Mouse (Mus musculus) adrenal gland, postnatal 36 days (tissue): ENCODE data around the gene Naxe. TPM values are rescaled to one million over a fixed set of nuclear protein-coding genes. Genes with fewer than 3 reads are reported as not detected.

ENCODE experiments used
- DNase-seq, 2 experiments: peaks; one replicate each; pipeline ENCODE4 v3.0.0; 2021; ENCODE audit warnings: mixed read lengths in 1 of 2
- total RNA-seq, 2 experiments: library from RNA; stranded (reverse); gene quantifications; 2 replicates each; pipeline ENCODE4 v1.2.3; 2021

Gene Naxe
- total RNA-seq, 2 experiments from 2014 or later, result 127 to 140 TPM

GRCm38 (mm10) chr3:88068386-88068785 lies 10.1 kb upstream of the Naxe start:
- DNase-seq, result no peak

DNA sequence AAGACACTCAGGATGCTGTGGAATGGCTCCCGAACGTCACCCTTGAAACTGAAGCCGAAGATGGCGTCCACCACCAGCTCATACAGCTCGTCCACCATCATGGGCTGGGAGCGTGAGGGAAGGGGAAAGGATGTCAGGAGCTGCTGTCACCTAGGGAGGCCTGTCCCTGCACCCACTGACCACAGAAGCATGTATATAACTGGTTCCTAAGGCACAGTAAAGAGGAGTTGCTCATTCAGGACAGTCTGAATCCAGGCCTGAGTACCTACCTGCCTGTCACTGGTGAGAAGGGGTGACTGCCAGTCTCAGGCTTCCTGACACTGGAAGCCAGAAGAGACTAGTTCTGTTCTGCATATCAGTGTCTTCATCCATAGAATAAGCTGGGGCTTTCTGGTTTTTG lies 1.3 kb downstream of the Naxe start:
- no peak for DNase-seq

DNA sequence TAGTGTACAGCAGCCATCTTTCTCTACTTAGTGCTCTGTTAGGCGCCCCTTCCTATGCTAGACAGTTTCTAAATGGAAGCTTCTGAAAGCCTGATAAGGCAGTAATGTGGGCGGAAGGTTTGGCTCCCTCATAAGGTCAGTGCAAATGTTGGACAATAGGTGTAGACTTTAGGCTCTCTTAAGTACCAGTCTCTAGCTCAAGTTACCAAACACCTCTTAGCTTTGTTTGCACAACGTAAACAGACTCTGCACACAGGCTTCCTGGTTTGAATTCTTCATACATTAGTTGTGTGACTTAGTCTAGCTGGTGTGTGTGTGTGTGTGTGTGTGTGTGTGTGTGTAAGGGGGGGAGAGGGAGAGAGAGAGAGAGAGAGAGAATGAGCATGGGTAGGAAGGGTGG lies 8.8 kb downstream of the Naxe start:
- DNase-seq, result no peak

DNA sequence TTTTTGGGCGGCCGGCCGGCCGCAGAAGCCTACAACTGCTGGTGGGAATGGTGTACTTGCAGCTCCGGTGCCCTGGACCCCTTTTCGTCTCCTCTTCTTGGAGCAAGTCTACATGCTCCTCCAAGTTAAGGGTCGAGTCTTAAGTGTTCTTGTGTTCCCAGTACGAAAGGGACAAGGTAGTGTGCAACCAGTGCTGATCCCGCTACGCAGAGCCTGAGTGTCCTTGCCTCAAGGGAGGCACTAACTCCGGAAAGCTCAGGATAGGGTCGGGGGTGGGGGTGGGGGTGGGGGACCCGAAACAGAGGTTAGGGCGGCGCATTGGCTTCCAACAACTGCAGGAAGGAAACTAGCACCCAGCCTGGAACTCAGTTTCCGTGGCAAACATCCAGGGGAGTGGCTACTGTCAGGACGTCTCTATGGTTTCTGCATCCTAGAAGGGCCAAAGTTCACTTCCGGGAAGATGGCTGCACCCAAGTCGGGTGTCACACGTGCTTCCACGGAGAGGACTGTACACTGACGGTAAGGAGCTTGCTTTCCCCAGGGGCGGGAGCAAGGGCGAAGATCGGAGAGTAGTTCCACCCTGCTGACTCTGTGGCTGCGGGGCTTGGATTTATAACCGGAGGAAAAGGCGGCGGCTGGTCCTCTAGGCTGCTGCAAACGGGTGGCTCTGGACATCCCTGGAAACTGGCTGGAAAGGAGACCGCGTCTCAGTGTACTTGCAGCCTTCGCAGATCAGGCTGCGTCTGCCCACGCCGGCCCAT lies 15.5 kb downstream of the Naxe start, which contains the start of gene Gpatch4:
Gene Gpatch4 (plus strand): TSS at position 448 of the 761 bp plus-strand sequence.
- peak; percentile 85 to 91 for DNase-seq

DNA sequence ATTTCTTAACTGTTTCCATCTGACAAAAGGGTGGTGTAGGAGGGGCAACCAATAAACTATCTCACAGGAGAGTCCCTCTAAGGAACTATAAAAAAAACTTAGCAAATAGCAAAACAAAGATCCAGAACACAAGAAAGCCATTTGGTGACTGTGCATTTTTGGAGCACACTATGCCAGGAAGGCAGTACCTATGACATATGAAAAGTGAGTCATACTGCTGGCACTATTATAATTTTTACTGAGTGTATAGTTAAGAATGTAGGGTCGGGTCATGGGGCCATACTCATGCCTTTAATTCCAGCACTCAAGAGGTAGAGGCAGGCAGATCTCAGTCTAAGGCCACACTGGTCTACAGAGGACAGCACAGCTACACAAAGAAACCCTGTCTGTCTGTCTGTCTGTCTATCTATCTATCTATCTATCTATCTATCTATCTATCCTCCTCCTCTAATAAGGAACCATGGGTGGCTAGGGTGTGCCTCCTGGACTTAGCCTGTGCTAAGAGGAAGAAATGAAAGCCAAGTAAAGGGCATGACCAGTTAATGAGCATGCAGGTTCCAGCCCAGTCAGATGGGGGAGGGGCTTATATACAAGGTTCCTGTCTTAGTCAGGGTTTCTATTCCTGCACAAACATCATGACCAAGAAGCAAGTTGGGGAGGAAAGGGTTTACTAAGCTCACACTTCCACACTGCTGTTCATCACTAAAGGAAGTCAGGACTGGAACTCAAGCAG lies 22.6 kb downstream of the Naxe start:
- no peak for DNase-seq

DNA sequence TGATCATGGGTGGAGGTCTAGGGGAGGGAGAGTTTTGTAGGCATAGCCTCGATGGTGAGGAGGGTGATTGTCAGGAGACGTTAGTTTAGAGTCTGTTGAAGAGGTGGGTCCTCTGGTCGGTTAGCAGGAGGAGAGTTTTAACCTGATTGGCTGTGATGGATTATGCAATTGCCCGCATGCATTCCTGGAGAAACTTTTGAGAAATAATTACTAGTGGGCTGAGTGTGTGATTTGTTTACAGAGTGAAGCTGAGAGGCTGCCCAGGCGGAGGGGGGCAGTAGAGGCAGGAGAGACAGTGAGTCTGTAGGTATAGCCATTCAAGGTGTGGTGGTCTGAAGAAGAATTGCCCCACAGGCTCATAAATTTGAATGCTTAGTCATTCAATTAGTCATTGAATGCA lies 24.8 kb downstream of the Naxe start:
- DNase-seq, result no peak

DNA sequence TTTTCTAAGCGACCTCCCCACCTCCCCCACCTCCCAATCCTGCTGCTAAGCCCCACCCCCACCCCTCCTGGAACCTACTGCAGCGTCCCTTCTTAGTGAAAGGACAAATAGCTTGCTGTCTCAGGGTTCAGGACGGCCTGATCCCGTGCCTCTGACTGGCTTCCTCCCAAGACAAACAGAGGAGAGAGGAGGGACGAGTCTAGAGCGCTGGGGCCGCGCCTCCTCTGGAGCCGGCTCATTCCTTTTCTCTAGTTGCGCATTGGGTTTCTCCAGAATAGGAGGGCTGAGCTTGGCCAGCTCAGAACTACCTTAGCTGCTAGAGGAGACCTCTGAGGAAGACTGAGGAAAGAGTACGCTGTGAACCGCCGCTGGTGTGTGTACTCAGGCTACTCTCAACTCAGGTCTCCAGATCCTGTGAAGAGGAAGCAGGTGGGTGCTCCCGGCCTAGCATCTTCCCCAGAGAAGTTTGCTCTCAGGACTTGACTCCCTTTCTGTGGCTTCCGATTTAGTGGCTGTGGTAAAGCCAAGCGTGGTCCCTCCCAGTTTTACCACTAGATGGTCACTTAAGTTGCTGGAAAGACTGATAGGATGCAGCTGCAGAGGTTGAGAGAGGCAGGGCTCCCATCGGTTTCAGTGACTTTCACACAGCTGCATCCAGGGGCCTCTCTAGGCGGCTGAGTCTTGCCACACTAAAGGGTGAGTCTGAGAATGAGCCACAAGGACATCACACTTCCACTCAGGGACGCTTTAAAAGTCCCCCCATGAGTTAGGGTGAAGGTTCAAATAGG lies 27.5 kb downstream of the Naxe start:
- peak; percentile 63 to 76 for DNase-seq

- DNase-seq, result no peak
These were observed 30.7 kb downstream of the Naxe start, which contains the start of gene Hapln2 for GRCm38 (mm10) chr3:88027434-88028186. Gene Hapln2 (minus strand): TSS chr3:88027583.

GRCm38 (mm10) chr3:88026823-88027222 lies 31.5 kb downstream of the Naxe start:
- DNase-seq, result no peak

GRCm38 (mm10) chr3:88023192-88024074 lies 34.9 kb downstream of the Naxe start:
- no peak for DNase-seq

DNA sequence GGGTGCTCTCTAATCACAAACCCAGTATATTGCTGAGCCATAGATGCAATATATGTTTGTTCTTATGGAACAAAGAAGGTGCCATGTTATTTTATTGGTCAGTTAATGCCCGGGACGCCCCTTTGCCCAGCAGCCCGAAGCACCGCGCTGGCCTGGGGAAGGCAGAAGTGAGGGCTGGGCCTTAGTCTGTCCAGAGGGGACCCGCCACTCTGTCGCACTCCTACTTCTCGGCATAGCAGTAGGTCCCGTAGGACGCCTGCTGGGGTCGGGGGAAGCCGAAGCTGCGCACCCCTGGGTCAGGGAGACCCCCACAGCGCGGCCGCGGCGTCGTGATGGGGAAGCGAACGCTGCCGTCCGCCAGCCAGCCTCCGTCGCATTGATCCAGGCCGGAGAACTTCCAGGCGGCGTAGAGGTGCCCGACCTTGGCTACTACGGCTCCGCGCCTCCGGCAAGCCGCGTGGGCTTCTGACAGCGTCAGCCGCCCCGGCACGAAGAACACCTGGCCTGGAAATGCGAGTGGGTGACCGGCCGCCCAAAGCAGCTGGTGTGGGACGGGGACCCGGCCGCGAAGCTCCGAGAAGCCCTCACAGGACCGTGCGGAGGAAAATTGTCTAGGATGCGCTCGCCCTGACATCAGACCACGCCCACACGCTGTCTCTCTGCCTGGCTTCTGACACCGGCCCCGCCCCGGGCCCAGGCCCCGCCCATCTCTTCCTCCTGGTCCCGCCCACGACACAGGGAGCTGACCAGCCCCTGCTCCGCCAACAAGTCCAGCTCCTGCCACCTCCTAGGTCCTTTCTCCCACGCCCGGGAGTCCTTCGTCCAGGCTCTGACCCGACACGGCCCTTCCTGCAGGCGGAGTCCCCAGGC lies 35.7 kb downstream of the Naxe start:
- DNase-seq, result peak; percentile 96 to 98

DNA sequence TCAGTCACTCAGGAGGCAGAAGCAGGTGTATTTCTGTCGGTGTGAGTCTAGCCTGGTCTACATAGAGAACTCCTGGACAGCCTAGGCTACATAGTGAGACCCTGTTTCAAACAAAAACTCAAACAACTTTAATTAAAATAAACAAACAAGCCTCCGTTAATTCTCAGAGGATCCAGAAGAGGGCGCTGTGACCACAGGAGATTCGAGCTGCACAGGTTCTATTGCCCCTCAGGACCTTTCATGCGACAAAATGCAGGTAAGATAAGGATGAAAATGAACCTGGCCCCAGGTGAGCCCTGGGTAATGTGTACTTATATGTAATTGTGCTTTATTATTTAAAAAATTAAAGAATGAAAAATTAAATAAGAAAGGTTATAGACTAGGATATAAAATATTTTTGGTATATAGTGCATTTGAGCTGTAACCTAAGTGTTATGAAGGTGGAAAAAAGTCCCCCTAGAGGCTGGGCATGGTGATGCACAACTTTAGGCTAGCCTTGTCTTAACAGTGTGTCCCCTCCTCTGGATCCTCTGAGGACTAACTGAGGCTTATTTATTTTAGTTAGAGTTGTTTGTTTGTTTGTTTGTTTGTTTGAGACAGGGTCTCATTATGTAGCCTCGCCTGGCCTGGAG lies 47.5 kb downstream of the Naxe start:
- peak; percentile 16 to 54 for DNase-seq

Other genes with a start within 250 kb of the Naxe start
- 10 to 100 TPM; 20.3 to 30.7 TPM for gene Pear1, start 234.2 kb downstream of the Naxe start, total RNA-seq
- under 1 TPM in 1 of 2 experiments, not detected in 1; 0.36 TPM for gene Sh2d2a, start 211.7 kb downstream of the Naxe start, total RNA-seq
- gene Prcc, start 172.9 kb downstream of the Naxe start, total RNA-seq, result 10 to 100 TPM; 49.2 to 57.4 TPM
- 100 to 1,000 TPM; 187 TPM for gene Hdgf, start 152.2 kb downstream of the Naxe start, total RNA-seq
- 100 to 1,000 TPM; 116 to 130 TPM for gene Mrpl24, start 139.0 kb downstream of the Naxe start, total RNA-seq
- 10 to 100 TPM; 20.7 to 22.0 TPM for gene Isg20l2, start 128.2 kb downstream of the Naxe start, total RNA-seq
- 10 to 100 TPM; 14.3 to 16.1 TPM for gene Rrnad1, start 127.8 kb downstream of the Naxe start, total RNA-seq
- gene Crabp2, start 109.8 kb downstream of the Naxe start, total RNA-seq, result under 1 TPM in 1 of 2 experiments, not detected in 1; 0.33 TPM
- 10 to 100 TPM in 1 of 2 experiments, 1 to 10 TPM in 1; 8.8 to 13.3 TPM for gene Nes, start 87.4 kb downstream of the Naxe start, total RNA-seq
- 10 to 100 TPM; 45.9 to 47.8 TPM for gene Bcan, start 58.3 kb downstream of the Naxe start, total RNA-seq
- gene Hapln2, start 30.9 kb downstream of the Naxe start, total RNA-seq, result not detected
- 10 to 100 TPM; 12.9 to 20.4 TPM for gene Gpatch4, start 15.4 kb downstream of the Naxe start, total RNA-seq
- not detected for gene Ttc24, start 19.8 kb upstream of the Naxe start, total RNA-seq
- 1 to 10 TPM; 2.1 to 2.2 TPM for gene Iqgap3, start 23.5 kb upstream of the Naxe start, total RNA-seq
- gene Mef2d, start 83.9 kb upstream of the Naxe start, total RNA-seq, result 10 to 100 TPM; 85.1 to 99.4 TPM
- 1 to 10 TPM; 5.5 to 7.9 TPM for gene Rhbg, start 196.2 kb upstream of the Naxe start, total RNA-seq
- 1 to 10 TPM in 1 of 2 experiments, under 1 TPM in 1; 0.99 to 1.5 TPM for gene Gm38392, start 228.7 kb upstream of the Naxe start, total RNA-seq
- gene Tsacc, start 238.5 kb upstream of the Naxe start, total RNA-seq, result 1 to 10 TPM; 6.9 to 8.0 TPM
- 100 to 1,000 TPM; 301 to 387 TPM for gene Cct3, start 238.6 kb upstream of the Naxe start, total RNA-seq